Mouse (Mus musculus): ENCODE data around the gene Acot7.

GRCm38 (mm10) chr4:152173041-152173440 lies 4.9 kb upstream of the Acot7 start:
- TF ChIP-seq POLR2A (IDR thresholded peaks at IDR 0.05; ENCODE audit: insufficient read depth, low read depth, low read length) (no peak), CTCF (IDR thresholded peaks at IDR 0.05; ENCODE audit: insufficient read depth, low read depth, low read length) (peak; percentile 79)
